In the genomic region with DNA sequence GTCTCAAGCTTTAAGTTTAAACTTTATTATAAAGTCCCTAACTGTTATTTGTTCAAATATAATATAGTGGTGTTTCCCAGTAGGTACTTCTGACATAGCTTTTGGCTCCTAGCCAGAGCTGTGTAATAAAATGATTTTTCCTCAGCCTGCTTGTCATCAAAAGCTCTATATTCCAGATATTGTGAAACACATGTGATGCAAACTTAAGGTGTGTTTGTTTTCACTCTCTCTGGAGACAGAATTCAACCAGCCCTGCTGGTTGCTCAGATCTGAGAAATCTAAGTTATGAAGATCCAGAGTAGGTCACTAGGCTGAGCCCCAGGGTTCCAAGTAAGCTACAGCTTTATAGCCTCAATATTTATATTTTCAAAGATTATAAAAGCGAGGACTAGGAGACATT, we compare ENCODE assay signal across 27 mouse cellular contexts.
A peak's percentile ranks its signal among the peaks of the same experiment; 100 is the strongest.
DNase-seq lines count a peak whose midpoint lies in the region; ATAC-seq and TF ChIP-seq lines count a peak whose summit lies in the region.
"Had no signal": no experiment of that assay in that cellular context is flagged by ENCODE, and none has a peak within 500 bp of the region (broad histone marks: within the 10 kb centered on the region; RNA-seq: fewer than 3 reads in every experiment).

No protein-coding gene starts in this region.

- no peaks in the 10 kb centered on the region for H3K9me3 ChIP-seq in liver, embryonic 12.5 days (replicated peaks)
- no peaks in the 10 kb centered on the region for H3K9me3 ChIP-seq in intestine, embryonic 16.5 days (ENCODE audit: control insufficient read depth, low read length)
- H3K9me3 ChIP-seq in forebrain, embryonic 13.5 days (replicated peaks), result no peaks in the 10 kb centered on the region
- H3K9me3 ChIP-seq: embryonic facial prominence, embryonic 15.5 days; forebrain, embryonic 10.5 days; hindbrain, embryonic 12.5 days; hindbrain, embryonic 15.5 days had no signal

- no peak for TF ChIP-seq CTCF in liver, adult 2 months (IDR thresholded peaks at IDR 0.05; ENCODE audit: low read depth, low read length)

- H3K27ac ChIP-seq in liver, adult 2 months (replicated peaks; ENCODE audit: insufficient read depth, low read depth, low read length), result no peak overlapping the region
- H3K27ac ChIP-seq in liver, embryonic 12.5 days, result no peak overlapping the region
- no peak overlapping the region for H3K27ac ChIP-seq in intestine, embryonic 16.5 days (ENCODE audit: low read length)
- H3K27ac ChIP-seq in forebrain, embryonic 13.5 days, result no peak overlapping the region
- H3K27ac ChIP-seq: embryonic facial prominence, embryonic 15.5 days; forebrain, embryonic 10.5 days; gastrocnemius, adult 2 months; hindbrain, embryonic 12.5 days; hindbrain, embryonic 15.5 days had no signal

- WGBS in liver, adult 2 months, result 93% methylated on average over 1 of the region's 1 CpGs
- 52% methylated on average over 1 of the region's 1 CpGs for WGBS in liver, embryonic 12.5 days (ENCODE audit: insufficient replicate concordance)
- WGBS in intestine, embryonic 16.5 days, result 31% methylated on average over 1 of the region's 1 CpGs
- WGBS in forebrain, embryonic 13.5 days, result 86% methylated on average over 1 of the region's 1 CpGs

- no peak overlapping the region for H3K9ac ChIP-seq in liver, adult 2 months (ENCODE audit: low read depth, low read length)
- no peak overlapping the region for H3K9ac ChIP-seq in liver, embryonic 12.5 days
- H3K9ac ChIP-seq in intestine, embryonic 16.5 days (ENCODE audit: low read depth, low read length), result no peak overlapping the region
- H3K9ac ChIP-seq in forebrain, embryonic 13.5 days, result no peak overlapping the region
- H3K9ac ChIP-seq: embryonic facial prominence, embryonic 15.5 days; forebrain, postnatal 0 days; hindbrain, embryonic 12.5 days; hindbrain, embryonic 15.5 days had no signal

- no peaks in the 10 kb centered on the region for H3K27me3 ChIP-seq in liver, adult 2 months (ENCODE audit: control insufficient read depth, insufficient read depth, low read length)
- H3K27me3 ChIP-seq in liver, embryonic 12.5 days (replicated peaks), result no peaks in the 10 kb centered on the region
- no peaks in the 10 kb centered on the region for H3K27me3 ChIP-seq in intestine, embryonic 16.5 days (replicated peaks; ENCODE audit: control insufficient read depth, insufficient read depth, low read length)
- no peaks in the 10 kb centered on the region for H3K27me3 ChIP-seq in forebrain, embryonic 13.5 days
- H3K27me3 ChIP-seq: embryonic facial prominence, embryonic 15.5 days; hindbrain, embryonic 12.5 days; hindbrain, embryonic 15.5 days had no signal

- peak; percentile 8 for DNase-seq in liver, adult 2 months (ENCODE audit: extremely low read depth, low read depth, low spot score)
- DNase-seq in fat pad, adult 2 months (ENCODE audit: extremely low read depth, low read depth, low spot score), result peak; percentile 36
- peak; percentile 3 for DNase-seq in fibroblast of lung, adult 2 months (ENCODE audit: low read depth)
- no peak for DNase-seq in MN1 (ENCODE audit: low spot score)
- DNase-seq in gastrocnemius, postnatal 36 days, result no peak
- DNase-seq: adrenal gland, adult 8-10 months; adrenal gland, postnatal 25 days; cerebellum, adult 11-12 months; cerebellum, adult 8-10 months; cerebellum, postnatal 10 days; cerebellum, postnatal 36 days; embryo, embryonic 11 days; forebrain, postnatal 0 days; gastrocnemius, adult 2 months; gastrocnemius, postnatal 25 days; heart, adult 11 months had no signal

- H3K36me3 ChIP-seq in liver, adult 2 months (ENCODE audit: control insufficient read depth, insufficient read depth, low read length), result peaks cover 21% of the 10 kb centered on the region
- no peaks in the 10 kb centered on the region for H3K36me3 ChIP-seq in liver, embryonic 12.5 days
- no peaks in the 10 kb centered on the region for H3K36me3 ChIP-seq in intestine, embryonic 16.5 days (ENCODE audit: control insufficient read depth, insufficient read depth, low read length)
- H3K36me3 ChIP-seq in forebrain, embryonic 13.5 days (ENCODE audit: poor library complexity, severe bottlenecking), result no peaks in the 10 kb centered on the region
- H3K36me3 ChIP-seq: embryonic facial prominence, embryonic 15.5 days; forebrain, embryonic 10.5 days; hindbrain, embryonic 12.5 days; hindbrain, embryonic 15.5 days had no signal

- no peak overlapping the region for H3K4me3 ChIP-seq in liver, adult 2 months (ENCODE audit: insufficient read depth, low read depth, low read length)
- no peak overlapping the region for H3K4me3 ChIP-seq in liver, embryonic 12.5 days
- H3K4me3 ChIP-seq in intestine, embryonic 16.5 days (ENCODE audit: low read length), result no peak overlapping the region
- H3K4me3 ChIP-seq in forebrain, embryonic 13.5 days, result no peak overlapping the region
- H3K4me3 ChIP-seq: embryonic facial prominence, embryonic 15.5 days; forebrain, embryonic 10.5 days; gastrocnemius, adult 2 months; hindbrain, embryonic 12.5 days; hindbrain, embryonic 15.5 days had no signal

- no peak for TF ChIP-seq POLR2A in liver, adult 2 months (IDR thresholded peaks at IDR 0.05; ENCODE audit: extremely low read depth, insufficient read depth, low read length)

- intact Hi-C loops in gastrocnemius, postnatal 36 days (cut with DNase I), result no loop called here

- no peaks in the 10 kb centered on the region for H3K79me2 ChIP-seq in liver, adult 2 months (ENCODE audit: control insufficient read depth, insufficient read depth, low read length)

- no peak overlapping the region for H3K4me2 ChIP-seq in liver, embryonic 12.5 days
- no peak overlapping the region for H3K4me2 ChIP-seq in intestine, embryonic 16.5 days (ENCODE audit: low read depth, low read length)
- no peak overlapping the region for H3K4me2 ChIP-seq in forebrain, embryonic 13.5 days
- H3K4me2 ChIP-seq: embryonic facial prominence, embryonic 15.5 days; heart, embryonic 11.5 days; hindbrain, embryonic 12.5 days; hindbrain, embryonic 15.5 days had no signal

- no peak for ATAC-seq in liver, embryonic 12.5 days
- peak; percentile 88 for ATAC-seq in intestine, embryonic 16.5 days
- ATAC-seq in forebrain, embryonic 13.5 days, result no peak
- ATAC-seq: activated CD4-positive, CD25-positive, alpha-beta regulatory T cell, adult 4 months; CD4-positive, CD25-positive, alpha-beta regulatory T cell, adult 4 months; forebrain, embryonic 14.5 days; forebrain, postnatal 0 days had no signal

- H3K4me1 ChIP-seq in liver, adult 2 months (ENCODE audit: control insufficient read depth, insufficient read depth, low read length), result no peaks in the 10 kb centered on the region
- no peaks in the 10 kb centered on the region for H3K4me1 ChIP-seq in liver, embryonic 12.5 days
- H3K4me1 ChIP-seq in intestine, embryonic 16.5 days (ENCODE audit: control insufficient read depth, insufficient read depth, low read length), result no peaks in the 10 kb centered on the region
- peaks cover 5% of the 10 kb centered on the region for H3K4me1 ChIP-seq in forebrain, embryonic 13.5 days
- H3K4me1 ChIP-seq: embryonic facial prominence, embryonic 15.5 days; hindbrain, embryonic 12.5 days had no signal

Comparison
In these comparisons a context has a peak if more than half of its experiments do, and no peak if none do; other contexts are left out.
1. DNase-seq: peak in liver, adult 2 months (single experiment), fat pad, adult 2 months (single experiment) and fibroblast of lung, adult 2 months (single experiment); none in MN1 (single experiment) and gastrocnemius, postnatal 36 days (0 of 2).